Mouse (Mus musculus) intestine, embryonic 14.5 days (tissue): ENCODE data around the gene Gm45623. TPM values are rescaled to one million over a fixed set of nuclear protein-coding genes. Genes with fewer than 3 reads are reported as not detected.
A peak's percentile ranks its signal among the peaks of the same experiment; 100 is the strongest.

Experiments
- ATAC-seq: fragments of 200-750 bp; cut with Nextera tagmentation; replicated peaks from 2 replicates; pipeline ENCODE4 v1.8.0; 2017; ENCODE audit warnings: low read depth, moderate number of reproducible peaks, moderate TSS enrichment, moderate library complexity; ENCODE audit not compliant: low FRiP score, low TSS enrichment
- DNase-seq: peaks from one replicate; pipeline ENCODE4 v3.0.0-alpha.2; 2018; ENCODE audit warnings: low spot score
- H3K27ac ChIP-seq: fragments of 300-500 bp; sonication (generic); 2 replicates; pipeline ENCODE4 v1.5.1; 2014; ENCODE audit warnings: low read depth, mild to moderate bottlenecking, control low read depth
- H3K27me3 ChIP-seq: fragments of 300-500 bp; sonication (generic); replicated peaks from 2 replicates; pipeline ENCODE4 v1.6.1; 2014; ENCODE audit warnings: low read length, control low read depth; ENCODE audit not compliant: control insufficient read depth, insufficient read depth
- H3K36me3 ChIP-seq: fragments of 300-500 bp; sonication (generic); 2 replicates; pipeline ENCODE4 v1.6.1; 2014; ENCODE audit warnings: low read length, control low read depth; ENCODE audit not compliant: control insufficient read depth, insufficient read depth
- H3K4me1 ChIP-seq: fragments of 300-500 bp; sonication (generic); replicated peaks from 2 replicates; pipeline ENCODE4 v1.6.1; 2014; ENCODE audit warnings: low read length, control low read depth, mixed read lengths; ENCODE audit not compliant: control insufficient read depth, insufficient read depth
- H3K4me2 ChIP-seq: fragments of 300-500 bp; sonication (generic); 2 replicates; pipeline ENCODE4 v1.6.1; 2014; ENCODE audit warnings: low read length
- H3K4me3 ChIP-seq: fragments of 300-500 bp; sonication (generic); 2 replicates; pipeline ENCODE4 v1.5.1; 2014; ENCODE audit warnings: low read depth, low read length, control low read depth, mixed read lengths
- H3K9ac ChIP-seq: fragments of 300-500 bp; sonication (generic); 2 replicates; pipeline ENCODE4 v1.6.1; 2014; ENCODE audit warnings: mild to moderate bottlenecking, low read length
- H3K9me3 ChIP-seq: fragments of 300-500 bp; sonication (generic); 2 replicates; pipeline ENCODE4 v1.6.1; 2016; ENCODE audit warnings: low read length, control low read depth; ENCODE audit not compliant: control insufficient read depth
- WGBS: fragments of 180-500 bp; shearing (Covaris S2); extraction: QIAGEN DNeasy Blood & Tissue Kit; methylation state at CpG from one replicate; pipeline ENCODE4 v1.1.7; 2014; 5-methylcytosine and 5-hydroxymethylcytosine counted together
- polyA plus RNA-seq: library from polyadenylated mRNA; unstranded; fragments of >200 nt; fragmentation: Nextera tagmentation; extraction: Ambion mirVana; gene quantifications from 2 replicates; pipeline ENCODE4 v1.2.1, GENCODE M21; 2014

The Gm45623 gene
- 0.32 TPM in 1 of 2 replicates, not detected in the other for polyA plus RNA-seq

GRCm38 (mm10) chr13:56753192-56753951 is at the start of gene Gm45623:
Gene Gm45623, minus strand, starts transcription at chr13:56753827.
- no peaks in the 10 kb centered on the region for H3K36me3 ChIP-seq
- H3K27me3 ChIP-seq: peaks cover 48% of the 10 kb centered on the region
- no peak within 1 kb of the TSS for H3K27ac ChIP-seq
- no peaks in the 10 kb centered on the region for H3K9me3 ChIP-seq
- no peak for ATAC-seq
- H3K4me3 ChIP-seq: peak within 1 kb of the TSS; percentile 44
- peak within 1 kb of the TSS; percentile 34; the same call in 1 of the 2 replicates for H3K9ac ChIP-seq
- under 1% methylated on average over 71 of the region's 71 CpGs for WGBS
- peak within 1 kb of the TSS; percentile 89 for H3K4me2 ChIP-seq
- DNase-seq: peak; percentile 68
- H3K4me1 ChIP-seq: peaks cover 11% of the 10 kb centered on the region

- Histone ChIP-seq H3K36me3 (no peaks in the 10 kb centered on the region), H3K27ac (no peak overlapping the region), H3K4me1 (no peaks in the 10 kb centered on the region), H3K9me3 (no peaks in the 10 kb centered on the region), H3K27me3 (no peaks in the 10 kb centered on the region), H3K9ac (no peak overlapping the region), H3K4me3 (no peak overlapping the region), H3K4me2 (no peak overlapping the region)
- ATAC-seq (no peak), DNase-seq (no peak)
- 75% methylated on average over 7 of the region's 7 CpGs for WGBS
Measured at GRCm38 (mm10) chr13:56797459-56797858, 43.8 kb upstream of the Gm45623 start.

- 79% methylated on average over 7 of the region's 7 CpGs for WGBS
- no peaks in the 10 kb centered on the region for H3K27me3 ChIP-seq
- no peaks in the 10 kb centered on the region for H3K9me3 ChIP-seq
- no peak overlapping the region for H3K4me3 ChIP-seq
- no peaks in the 10 kb centered on the region for H3K36me3 ChIP-seq
- no peak overlapping the region for H3K4me2 ChIP-seq
- no peak for ATAC-seq
- H3K27ac ChIP-seq: no peak overlapping the region
- H3K4me1 ChIP-seq: no peaks in the 10 kb centered on the region
- no peak overlapping the region for H3K9ac ChIP-seq
- no peak for DNase-seq
Measured at GRCm38 (mm10) chr13:56795501-56795900, 41.9 kb upstream of the Gm45623 start.

- 67% methylated on average over 7 of the region's 7 CpGs for WGBS
- H3K4me3 ChIP-seq: no peak overlapping the region
Measured at GRCm38 (mm10) chr13:56794441-56794840, 40.8 kb upstream of the Gm45623 start.

GRCm38 (mm10) chr13:56792844-56793243 is 39.2 kb upstream of the Gm45623 start:
- H3K9me3 ChIP-seq: no peaks in the 10 kb centered on the region
- no peaks in the 10 kb centered on the region for H3K36me3 ChIP-seq
- DNase-seq (no peak), ATAC-seq (no peak)
- no peak overlapping the region for H3K4me3 ChIP-seq
- 79% methylated on average over 3 of the region's 3 CpGs for WGBS
- no peak overlapping the region for H3K27ac ChIP-seq
- no peak overlapping the region for H3K9ac ChIP-seq
- H3K4me1 ChIP-seq: no peaks in the 10 kb centered on the region
- H3K27me3 ChIP-seq: no peaks in the 10 kb centered on the region
- no peak overlapping the region for H3K4me2 ChIP-seq

More at GRCm38 (mm10) chr13:56794441-56794840, 40.8 kb upstream of the Gm45623 start:
- no peak overlapping the region for H3K4me2 ChIP-seq
- ATAC-seq (no peak), DNase-seq (no peak)
- H3K36me3 ChIP-seq: no peaks in the 10 kb centered on the region
- no peaks in the 10 kb centered on the region for H3K9me3 ChIP-seq
- H3K27ac ChIP-seq: no peak overlapping the region
- H3K27me3 ChIP-seq: no peaks in the 10 kb centered on the region
- H3K4me1 ChIP-seq: no peaks in the 10 kb centered on the region
- no peak overlapping the region for H3K9ac ChIP-seq

GRCm38 (mm10) chr13:56790683-56791082 is 37.1 kb upstream of the Gm45623 start:
- Histone ChIP-seq H3K9me3 (no peaks in the 10 kb centered on the region), H3K27me3 (no peaks in the 10 kb centered on the region), H3K4me3 (no peak overlapping the region), H3K36me3 (no peaks in the 10 kb centered on the region), H3K27ac (no peak overlapping the region), H3K4me2 (no peak overlapping the region), H3K4me1 (no peaks in the 10 kb centered on the region), H3K9ac (no peak overlapping the region)
- DNase-seq: no peak
- 85% methylated on average over 3 of the region's 3 CpGs for WGBS
- no peak for ATAC-seq

GRCm38 (mm10) chr13:56782621-56783020 is 29.0 kb upstream of the Gm45623 start:
- no peaks in the 10 kb centered on the region for H3K27me3 ChIP-seq
- WGBS: 78% methylated on average over 1 of the region's 1 CpGs
- H3K9me3 ChIP-seq: no peaks in the 10 kb centered on the region
- DNase-seq (no peak), ATAC-seq (no peak)
- no peaks in the 10 kb centered on the region for H3K4me1 ChIP-seq
- no peak overlapping the region for H3K4me3 ChIP-seq
- H3K4me2 ChIP-seq: no peak overlapping the region
- H3K36me3 ChIP-seq: no peaks in the 10 kb centered on the region
- no peak overlapping the region for H3K9ac ChIP-seq
- H3K27ac ChIP-seq: no peak overlapping the region

- ATAC-seq (no peak), DNase-seq (no peak)
- no peaks in the 10 kb centered on the region for H3K9me3 ChIP-seq
- WGBS: 85% methylated on average over 3 of the region's 3 CpGs
- H3K4me2 ChIP-seq: no peak overlapping the region
- H3K4me1 ChIP-seq: no peaks in the 10 kb centered on the region
- H3K4me3 ChIP-seq: no peak overlapping the region
- no peak overlapping the region for H3K9ac ChIP-seq
- H3K36me3 ChIP-seq: no peaks in the 10 kb centered on the region
- H3K27ac ChIP-seq: no peak overlapping the region
- no peaks in the 10 kb centered on the region for H3K27me3 ChIP-seq
Measured at GRCm38 (mm10) chr13:56781697-56782096, 28.1 kb upstream of the Gm45623 start.
